Mouse (Mus musculus): ENCODE data around the gene Akr1b7. TPM values are rescaled to one million over a fixed set of nuclear protein-coding genes. Genes with fewer than 3 reads are reported as not detected.
A peak's percentile ranks its signal among the peaks of the same experiment; 100 is the strongest.
"Not testable (repeated sequence)": the region's sequence is repeated elsewhere in the genome, so short reads cannot be mapped to it uniquely, and the experiment has no call there.

The Akr1b7 gene
- 0.15 TPM in 1 of 2 replicates, not detected in the other for polyA plus RNA-seq (2014; fragmentation: Nextera tagmentation; extraction: Ambion mirVana)

- WGBS = 67% methylated on average over 6 of the region's 6 CpGs
- no peaks in the 10 kb centered on the region for H3K27me3 ChIP-seq (ENCODE audit: control insufficient read depth, insufficient read depth, low read length)
- H3K36me3 ChIP-seq (ENCODE audit: control insufficient read depth, insufficient read depth, low read length) = no peaks in the 10 kb centered on the region
- H3K9ac ChIP-seq (ENCODE audit: low read length) = no peak within 1 kb of the TSS
- H3K4me1 ChIP-seq (ENCODE audit: control insufficient read depth in 2 of 2, insufficient read depth in 2 of 2, low read length in 2 of 2) = peaks cover 0 to 2% of the 10 kb centered on the region in 2 experiments; a peak in 1 of 4 replicates
- H3K4me3 ChIP-seq (ENCODE audit: control insufficient read depth in 1 of 2, insufficient read depth in 1 of 2, low read depth in 1 of 2, low read length in 2 of 2) = no peak within 1 kb of the TSS
- no peak for ATAC-seq (ENCODE audit: insufficient number of reproducible peaks, insufficient read depth, low FRiP score, low read depth)
- no peak within 1 kb of the TSS for H3K27ac ChIP-seq (replicated peaks in 1 of 2; ENCODE audit: control insufficient read depth in 1 of 2, insufficient read depth in 1 of 2, low read depth in 2 of 2, low read length in 2 of 2)
- no peaks in the 10 kb centered on the region for H3K9me3 ChIP-seq (ENCODE audit: control insufficient read depth, low read length)
- H3K4me2 ChIP-seq (ENCODE audit: low read length) = no peak within 1 kb of the TSS
These were observed at the start of gene Akr1b7 for GRCm38 (mm10) chr6:34412023-34412422. Akr1b7 (plus strand) TSS chr6:34412334.

DNA sequence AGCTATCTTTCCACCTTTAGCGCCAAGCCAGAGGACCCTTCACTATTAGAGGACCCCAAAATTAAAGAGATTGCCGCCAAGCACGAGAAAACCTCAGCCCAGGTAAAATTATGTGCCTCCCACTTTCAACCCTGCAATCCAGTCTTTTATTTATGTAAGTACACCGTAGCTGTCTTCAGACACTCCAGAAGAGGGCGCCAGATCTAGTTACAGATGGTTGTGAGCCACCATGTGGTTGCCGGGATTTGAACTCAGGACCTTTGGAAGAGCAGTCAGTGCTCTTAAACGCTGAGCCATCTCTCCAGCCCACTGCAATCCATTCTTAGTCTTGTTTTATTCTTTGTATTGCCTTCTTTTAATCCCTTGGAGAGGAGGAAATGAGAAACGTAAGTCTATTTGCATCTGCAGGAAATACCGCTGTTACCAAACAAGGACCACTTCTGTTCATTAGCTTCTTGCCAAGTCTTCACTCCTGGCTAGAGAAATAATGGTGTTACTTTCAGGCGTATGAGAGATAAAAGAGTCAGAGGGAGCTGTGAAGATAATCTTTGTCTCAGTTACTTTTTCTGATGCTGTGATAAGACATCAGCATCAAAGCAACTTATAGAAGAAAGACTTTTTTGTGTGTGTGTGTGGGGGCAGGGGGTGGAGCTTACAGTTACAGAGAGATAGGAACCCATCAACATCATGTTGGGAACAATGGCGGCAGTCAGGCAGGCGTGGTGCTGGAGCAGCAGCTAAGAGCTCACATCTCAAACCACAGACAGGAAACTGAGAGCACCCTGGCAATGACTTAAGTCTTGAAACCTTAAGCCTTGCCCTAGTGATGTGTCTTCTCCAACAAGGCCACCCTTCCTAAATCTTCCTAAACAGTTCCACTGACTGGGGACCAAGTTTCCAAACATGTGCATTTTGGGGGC, 47.7 kb upstream of the Akr1b7 start:
- ATAC-seq (ENCODE audit: insufficient number of reproducible peaks, insufficient read depth, low FRiP score, low read depth) = no peak
- H3K4me1 ChIP-seq (ENCODE audit: control insufficient read depth in 2 of 2, insufficient read depth in 2 of 2, low read length in 2 of 2) = no peaks in the 10 kb centered on the region; a peak in 1 of 4 replicates
- 77% methylated on average over 12 of the region's 12 CpGs for WGBS
- H3K9me3 ChIP-seq (ENCODE audit: control insufficient read depth, low read length) = no peaks in the 10 kb centered on the region
- no peak overlapping the region for H3K4me2 ChIP-seq (ENCODE audit: low read length)
- no peak overlapping the region for H3K27ac ChIP-seq (replicated peaks in 1 of 2; ENCODE audit: control insufficient read depth in 1 of 2, insufficient read depth in 1 of 2, low read depth in 2 of 2, low read length in 2 of 2)
- H3K4me3 ChIP-seq (ENCODE audit: control insufficient read depth in 1 of 2, insufficient read depth in 1 of 2, low read depth in 1 of 2, low read length in 2 of 2) = no peak overlapping the region
- no peak overlapping the region for H3K9ac ChIP-seq (ENCODE audit: low read length)
- H3K36me3 ChIP-seq (ENCODE audit: control insufficient read depth, insufficient read depth, low read length) = no peaks in the 10 kb centered on the region
- no peaks in the 10 kb centered on the region for H3K27me3 ChIP-seq (ENCODE audit: control insufficient read depth, insufficient read depth, low read length)

- Histone ChIP-seq H3K27me3 (ENCODE audit: control insufficient read depth, insufficient read depth, low read length) (no peaks in the 10 kb centered on the region), H3K9me3 (ENCODE audit: control insufficient read depth, low read length) (no peaks in the 10 kb centered on the region), H3K27ac (replicated peaks in 1 of 2; ENCODE audit: control insufficient read depth in 1 of 2, insufficient read depth in 1 of 2, low read depth in 2 of 2, low read length in 2 of 2) (no peak overlapping the region), H3K36me3 (ENCODE audit: control insufficient read depth, insufficient read depth, low read length) (no peaks in the 10 kb centered on the region), H3K9ac (ENCODE audit: low read length) (no peak overlapping the region), H3K4me1 (ENCODE audit: control insufficient read depth in 2 of 2, insufficient read depth in 2 of 2, low read length in 2 of 2) (no peaks in the 10 kb centered on the region; a peak in 2 of 4 replicates), H3K4me2 (ENCODE audit: low read length) (no peak overlapping the region), H3K4me3 (ENCODE audit: control insufficient read depth in 1 of 2, insufficient read depth in 1 of 2, low read depth in 1 of 2, low read length in 2 of 2) (no peak overlapping the region)
- no peak for ATAC-seq (ENCODE audit: insufficient number of reproducible peaks, insufficient read depth, low FRiP score, low read depth)
- WGBS = 67% methylated on average over 9 of the region's 9 CpGs
These were observed 44.1 kb upstream of the Akr1b7 start for GRCm38 (mm10) chr6:34367998-34368397.

DNA sequence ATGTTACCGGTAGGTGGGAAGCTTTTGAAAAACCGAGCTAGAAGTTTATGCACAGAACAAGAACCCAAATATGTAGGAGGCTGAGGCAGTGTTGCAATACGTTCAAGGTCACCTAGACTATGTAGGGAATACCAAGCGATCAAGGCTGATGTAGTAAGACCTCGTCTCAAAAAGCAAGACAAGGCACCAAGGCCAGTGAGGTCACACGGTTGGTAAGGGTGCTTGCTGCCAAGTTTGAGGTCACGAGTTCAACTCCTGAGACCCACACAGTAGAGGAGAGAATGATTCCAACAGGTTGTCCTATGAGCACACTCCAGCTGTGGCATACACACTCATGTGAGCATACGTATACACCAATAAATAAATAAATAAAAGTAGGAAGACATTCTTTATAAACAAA, 42.1 kb upstream of the Akr1b7 start:
- no peak overlapping the region for H3K27ac ChIP-seq (replicated peaks in 1 of 2; ENCODE audit: control insufficient read depth in 1 of 2, insufficient read depth in 1 of 2, low read depth in 2 of 2, low read length in 2 of 2)
- no peaks in the 10 kb centered on the region for H3K27me3 ChIP-seq (ENCODE audit: control insufficient read depth, insufficient read depth, low read length)
- H3K9ac ChIP-seq (ENCODE audit: low read length) = no peak overlapping the region
- no peaks in the 10 kb centered on the region for H3K36me3 ChIP-seq (ENCODE audit: control insufficient read depth, insufficient read depth, low read length)
- 77% methylated on average over 8 of the region's 8 CpGs for WGBS
- H3K4me3 ChIP-seq (ENCODE audit: control insufficient read depth in 1 of 2, insufficient read depth in 1 of 2, low read depth in 1 of 2, low read length in 2 of 2) = no peak overlapping the region
- H3K4me2 ChIP-seq (ENCODE audit: low read length) = no peak overlapping the region
- no peaks in the 10 kb centered on the region; a peak in 2 of 4 replicates for H3K4me1 ChIP-seq (ENCODE audit: control insufficient read depth in 2 of 2, insufficient read depth in 2 of 2, low read length in 2 of 2)
- H3K9me3 ChIP-seq (ENCODE audit: control insufficient read depth, low read length) = no peaks in the 10 kb centered on the region
- ATAC-seq (ENCODE audit: insufficient number of reproducible peaks, insufficient read depth, low FRiP score, low read depth) = no peak

- H3K9me3 ChIP-seq (ENCODE audit: control insufficient read depth, low read length) = no peaks in the 10 kb centered on the region
- H3K36me3 ChIP-seq (ENCODE audit: control insufficient read depth, insufficient read depth, low read length) = no peaks in the 10 kb centered on the region
- no peak for ATAC-seq (ENCODE audit: insufficient number of reproducible peaks, insufficient read depth, low FRiP score, low read depth)
- no peaks in the 10 kb centered on the region for H3K27me3 ChIP-seq (ENCODE audit: control insufficient read depth, insufficient read depth, low read length)
- peak overlapping the region; percentile 42; the same call in 1 of the 2 replicates for H3K9ac ChIP-seq (ENCODE audit: low read length)
- no peak overlapping the region for H3K27ac ChIP-seq (replicated peaks in 1 of 2; ENCODE audit: control insufficient read depth in 1 of 2, insufficient read depth in 1 of 2, low read depth in 2 of 2, low read length in 2 of 2)
- 22% methylated on average over 18 of the region's 18 CpGs for whole genome bisulfite sequencing
- no peaks in the 10 kb centered on the region; a peak in 2 of 4 replicates for H3K4me1 ChIP-seq (ENCODE audit: control insufficient read depth in 2 of 2, insufficient read depth in 2 of 2, low read length in 2 of 2)
- peak overlapping the region; percentile 54 for H3K4me2 ChIP-seq (ENCODE audit: low read length)
- 0 out of 4 replicates have a peak overlapping the region, but pooled peaks have one; percentile 8 to 16 for H3K4me3 ChIP-seq (ENCODE audit: control insufficient read depth in 1 of 2, insufficient read depth in 1 of 2, low read depth in 1 of 2, low read length in 2 of 2)
These were observed 40.3 kb upstream of the Akr1b7 start for GRCm38 (mm10) chr6:34371700-34372351.

DNA sequence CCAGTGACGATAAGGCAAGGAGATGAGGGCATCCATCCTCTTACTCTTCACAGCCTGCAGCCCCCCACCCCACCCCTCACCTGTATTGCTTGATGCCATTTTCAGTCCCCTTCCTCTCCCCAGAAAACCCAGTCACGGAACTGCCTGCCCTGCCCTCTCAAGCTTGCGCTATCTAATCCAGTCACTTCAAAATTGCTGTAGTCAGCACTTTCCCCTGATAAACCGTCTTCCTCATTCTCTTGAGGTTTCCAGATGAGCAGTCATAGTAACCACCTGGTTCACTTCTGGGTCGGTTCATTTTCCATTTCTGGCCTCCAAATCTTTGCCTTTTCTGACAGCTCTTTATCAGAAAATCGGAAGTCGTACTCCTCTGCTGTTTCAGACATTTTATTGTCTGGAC, 38.3 kb upstream of the Akr1b7 start:
- Histone ChIP-seq H3K4me2 (ENCODE audit: low read length) (no peak overlapping the region), H3K9ac (ENCODE audit: low read length) (no peak overlapping the region), H3K4me1 (ENCODE audit: control insufficient read depth in 2 of 2, insufficient read depth in 2 of 2, low read length in 2 of 2) (no peaks in the 10 kb centered on the region; a peak in 1 of 4 replicates), H3K27ac (replicated peaks in 1 of 2; ENCODE audit: control insufficient read depth in 1 of 2, insufficient read depth in 1 of 2, low read depth in 2 of 2, low read length in 2 of 2) (no peak overlapping the region), H3K9me3 (ENCODE audit: control insufficient read depth, low read length) (no peaks in the 10 kb centered on the region), H3K36me3 (ENCODE audit: control insufficient read depth, insufficient read depth, low read length) (no peaks in the 10 kb centered on the region), H3K4me3 (ENCODE audit: control insufficient read depth in 1 of 2, insufficient read depth in 1 of 2, low read depth in 1 of 2, low read length in 2 of 2) (no peak overlapping the region), H3K27me3 (ENCODE audit: control insufficient read depth, insufficient read depth, low read length) (no peaks in the 10 kb centered on the region)
- WGBS = 59% methylated on average over 7 of the region's 7 CpGs
- no peak for ATAC-seq (ENCODE audit: insufficient number of reproducible peaks, insufficient read depth, low FRiP score, low read depth)

GRCm38 (mm10) chr6:34375888-34376287, 36.2 kb upstream of the Akr1b7 start:
- not testable (repeated sequence) for H3K9me3 ChIP-seq (ENCODE audit: control insufficient read depth, low read length); H3K27ac ChIP-seq (replicated peaks in 1 of 2; ENCODE audit: control insufficient read depth in 1 of 2, insufficient read depth in 1 of 2, low read depth in 2 of 2, low read length in 2 of 2); H3K36me3 ChIP-seq (ENCODE audit: control insufficient read depth, insufficient read depth, low read length); ATAC-seq (ENCODE audit: insufficient number of reproducible peaks, insufficient read depth, low FRiP score, low read depth); H3K27me3 ChIP-seq (ENCODE audit: control insufficient read depth, insufficient read depth, low read length); H3K4me2 ChIP-seq (ENCODE audit: low read length); H3K4me3 ChIP-seq (ENCODE audit: control insufficient read depth in 1 of 2, insufficient read depth in 1 of 2, low read depth in 1 of 2, low read length in 2 of 2); H3K4me1 ChIP-seq (ENCODE audit: control insufficient read depth in 2 of 2, insufficient read depth in 2 of 2, low read length in 2 of 2); H3K9ac ChIP-seq (ENCODE audit: low read length)
- WGBS = 84% methylated on average over 5 of the region's 5 CpGs

Measured in heart, embryonic 14.5 days (tissue).